Mouse (Mus musculus) megakaryocyte-erythroid progenitor cell, adult 5-6 weeks (primary cell): ENCODE results near the gene Atf3. TPM values are rescaled to one million over a fixed set of nuclear protein-coding genes. Genes with fewer than 3 reads are reported as not detected.

Experiments used
- ATAC-seq: replicated peaks from 2 replicates; pipeline ENCODE4 v1.8.0; 2016; ENCODE audit warnings: mild to moderate bottlenecking, inconsistent platforms; ENCODE audit not compliant: severe bottlenecking, poor library complexity, low FRiP score, low TSS enrichment
- total RNA-seq, 2 experiments: library from RNA; stranded (forward) in 1 of 2; stranded (reverse) in 1 of 2; fragments of 200-1000, 215-1000 nt in 1 of 2; fragments of >200 nt in 1 of 2; fragmentation: Nextera tagmentation in 1 of 2; gene quantifications; 2 replicates each; pipeline ENCODE4 v1.2.3; 2014 to 2017

The Atf3 gene
- total RNA-seq, 2 experiments from 2014 or later, result 18.5 TPM; not detected in 1

GRCm38 (mm10) chr1:191122744-191123143 lies 95.1 kb downstream of the Atf3 start:
- ATAC-seq, result no peak

Other genes starting within 250 kb of the Atf3 start
- gene Vash2, start 238.7 kb downstream of the Atf3 start, total RNA-seq (2014; fragmentation: Nextera tagmentation), result not detected in 2 replicates
- not detected in 2 replicates for gene Vash2, start 238.7 kb downstream of the Atf3 start, total RNA-seq (2017)
- 28.5 and 30.6 TPM in 2 replicates for gene Flvcr1, start 191.9 kb downstream of the Atf3 start, total RNA-seq (2014; fragmentation: Nextera tagmentation)
- gene Flvcr1, start 191.9 kb downstream of the Atf3 start, total RNA-seq (2017), result 28.2 and 30.3 TPM in 2 replicates
- not detected in 2 replicates for gene Spata45, start 181.4 kb downstream of the Atf3 start, total RNA-seq (2014; fragmentation: Nextera tagmentation)
- not detected in 2 replicates for gene Spata45, start 181.4 kb downstream of the Atf3 start, total RNA-seq (2017)
- gene Tatdn3, start 155.1 kb downstream of the Atf3 start, total RNA-seq (2014; fragmentation: Nextera tagmentation), result 20.1 and 23.3 TPM in 2 replicates
- gene Tatdn3, start 155.1 kb downstream of the Atf3 start, total RNA-seq (2017), result 23.3 and 33.6 TPM in 2 replicates
- 17.2 and 20.8 TPM in 2 replicates for gene Nsl1, start 155.0 kb downstream of the Atf3 start, total RNA-seq (2014; fragmentation: Nextera tagmentation)
- 14.8 and 18.4 TPM in 2 replicates for gene Nsl1, start 155.0 kb downstream of the Atf3 start, total RNA-seq (2017)
- not detected in 2 replicates for gene Batf3, start 120.2 kb downstream of the Atf3 start, total RNA-seq (2014; fragmentation: Nextera tagmentation)
- 0.34 TPM in 1 of 2 replicates, not detected in the other for gene Batf3, start 120.2 kb downstream of the Atf3 start, total RNA-seq (2017)
- gene Fam71a, start 53.2 kb downstream of the Atf3 start, total RNA-seq (2014; fragmentation: Nextera tagmentation), result not detected in 2 replicates
- gene Fam71a, start 53.2 kb downstream of the Atf3 start, total RNA-seq (2017), result 0.11 and 0.42 TPM in 2 replicates
- 62.2 and 87.6 TPM in 2 replicates for gene Nenf, start 100.2 kb upstream of the Atf3 start, total RNA-seq (2014; fragmentation: Nextera tagmentation)
- 20.3 and 35.5 TPM in 2 replicates for gene Nenf, start 100.2 kb upstream of the Atf3 start, total RNA-seq (2017)
- 13.5 TPM in 2 replicates for gene Tmem206, start 107.9 kb upstream of the Atf3 start, total RNA-seq (2014; fragmentation: Nextera tagmentation)
- 9.8 and 15.5 TPM in 2 replicates for gene Tmem206, start 107.9 kb upstream of the Atf3 start, total RNA-seq (2017)
- 55.0 and 74.1 TPM in 2 replicates for gene Ppp2r5a, start 185.2 kb upstream of the Atf3 start, total RNA-seq (2014; fragmentation: Nextera tagmentation)
- 61.8 and 97.2 TPM in 2 replicates for gene Ppp2r5a, start 185.2 kb upstream of the Atf3 start, total RNA-seq (2017)